Mouse (Mus musculus): ENCODE measurements around the gene Dock7.

- TF ChIP-seq POLR2A (IDR thresholded peaks at IDR 0.05; ENCODE audit: low read depth, low read length) (no peak), CTCF (IDR thresholded peaks at IDR 0.05; ENCODE audit: borderline replicate concordance, insufficient read depth, low read length) (no peak)
Observed at GRCm38 (mm10) chr4:99087760-99088485, 32.8 kb downstream of the Dock7 start.

All from embryonic fibroblast, embryonic 13.5 days (primary cell).